Mouse (Mus musculus): ENCODE results near the gene Siae. TPM values are rescaled to one million over a fixed set of nuclear protein-coding genes. Genes with fewer than 3 reads are reported as not detected.
A peak's percentile ranks its signal among the peaks of the same experiment; 100 is the strongest.

Siae gene
- total and polyA plus RNA-seq, 3 experiments = 7.7 to 8.2 (median 7.7) TPM

- intact Hi-C loops (cut with DNase I) = no loop called here
- Histone ChIP-seq H3K27me3 (ENCODE audit: control insufficient read depth, insufficient read depth, low read length) (no peaks in the 10 kb centered on the region), H3K27ac (no peak overlapping the region), H3K4me1 (ENCODE audit: control insufficient read depth, insufficient read depth, low read length) (no peaks in the 10 kb centered on the region), H3K4me3 (no peak overlapping the region), H3K9ac (ENCODE audit: low read depth, low read length) (no peak overlapping the region), H3K79me2 (replicated peaks; ENCODE audit: control insufficient read depth, insufficient read depth, low read length) (no peaks in the 10 kb centered on the region), H3K36me3 (ENCODE audit: control insufficient read depth, insufficient read depth, low read length) (no peaks in the 10 kb centered on the region)
- DNase-seq = no peak
- TF ChIP-seq EP300 (IDR thresholded peaks at IDR 0.05; ENCODE audit: insufficient read depth, low read depth, low read length) = no peak
- no peak for TF ChIP-seq CTCF (IDR thresholded peaks at IDR 0.05)
- TF ChIP-seq POLR2A (IDR thresholded peaks at IDR 0.05; ENCODE audit: insufficient read depth, low read depth, low read length) = no peak
- WGBS = 91% methylated on average over 3 of the region's 3 CpGs
These were observed 68.5 kb downstream of the Siae start for GRCm38 (mm10) chr9:37623981-37624380.

- 70% methylated on average over 1 of the region's 1 CpGs for WGBS
- Histone ChIP-seq H3K27ac (no peak overlapping the region), H3K9ac (ENCODE audit: low read depth, low read length) (no peak overlapping the region), H3K4me3 (no peak overlapping the region), H3K27me3 (ENCODE audit: control insufficient read depth, insufficient read depth, low read length) (no peaks in the 10 kb centered on the region), H3K36me3 (ENCODE audit: control insufficient read depth, insufficient read depth, low read length) (no peaks in the 10 kb centered on the region), H3K4me1 (ENCODE audit: control insufficient read depth, insufficient read depth, low read length) (no peaks in the 10 kb centered on the region), H3K79me2 (replicated peaks; ENCODE audit: control insufficient read depth, insufficient read depth, low read length) (no peaks in the 10 kb centered on the region)
- DNase-seq = no peak
- no peak for TF ChIP-seq EP300 (IDR thresholded peaks at IDR 0.05; ENCODE audit: insufficient read depth, low read depth, low read length)
- no peak for TF ChIP-seq CTCF (IDR thresholded peaks at IDR 0.05)
- TF ChIP-seq POLR2A (IDR thresholded peaks at IDR 0.05; ENCODE audit: insufficient read depth, low read depth, low read length) = no peak
- intact Hi-C loops (cut with DNase I) = no loop called here
These were observed 69.0 kb downstream of the Siae start for GRCm38 (mm10) chr9:37624502-37624901.

- H3K27ac ChIP-seq = no peak overlapping the region
- TF ChIP-seq EP300 (IDR thresholded peaks at IDR 0.05; ENCODE audit: insufficient read depth, low read depth, low read length) = no peak
- no peak for TF ChIP-seq CTCF (IDR thresholded peaks at IDR 0.05)
- TF ChIP-seq POLR2A (IDR thresholded peaks at IDR 0.05; ENCODE audit: insufficient read depth, low read depth, low read length) = no peak
- no peak overlapping the region for H3K9ac ChIP-seq (ENCODE audit: low read depth, low read length)
- no peaks in the 10 kb centered on the region for H3K27me3 ChIP-seq (ENCODE audit: control insufficient read depth, insufficient read depth, low read length)
- H3K4me3 ChIP-seq = no peak overlapping the region
- no peaks in the 10 kb centered on the region for H3K4me1 ChIP-seq (ENCODE audit: control insufficient read depth, insufficient read depth, low read length)
- no peaks in the 10 kb centered on the region for H3K79me2 ChIP-seq (replicated peaks; ENCODE audit: control insufficient read depth, insufficient read depth, low read length)
- no peak for DNase-seq
- intact Hi-C loops (cut with DNase I) = no loop called here
- H3K36me3 ChIP-seq (ENCODE audit: control insufficient read depth, insufficient read depth, low read length) = no peaks in the 10 kb centered on the region
- WGBS = 86% methylated on average over 3 of the region's 3 CpGs
These were observed 69.6 kb downstream of the Siae start for GRCm38 (mm10) chr9:37625129-37625528.

- DNase-seq = peak; percentile 17 to 27
- no peaks in the 10 kb centered on the region for H3K4me1 ChIP-seq (ENCODE audit: control insufficient read depth, insufficient read depth, low read length)
- H3K27ac ChIP-seq = no peak overlapping the region; the same call in 1 of the 2 replicates
- H3K4me3 ChIP-seq = peak overlapping the region; percentile 22; the same call in 1 of the 2 replicates
- no peaks in the 10 kb centered on the region for H3K36me3 ChIP-seq (ENCODE audit: control insufficient read depth, insufficient read depth, low read length)
- intact Hi-C loops (cut with DNase I) = no loop called here
- H3K27me3 ChIP-seq (ENCODE audit: control insufficient read depth, insufficient read depth, low read length) = no peaks in the 10 kb centered on the region
- no peak overlapping the region for H3K9ac ChIP-seq (ENCODE audit: low read depth, low read length)
- no peaks in the 10 kb centered on the region for H3K79me2 ChIP-seq (replicated peaks; ENCODE audit: control insufficient read depth, insufficient read depth, low read length)
- no peak for TF ChIP-seq CTCF (IDR thresholded peaks at IDR 0.05)
- no peak for TF ChIP-seq POLR2A (IDR thresholded peaks at IDR 0.05; ENCODE audit: insufficient read depth, low read depth, low read length)
- no peak for TF ChIP-seq EP300 (IDR thresholded peaks at IDR 0.05; ENCODE audit: insufficient read depth, low read depth, low read length)
- 47% methylated on average over 7 of the region's 7 CpGs for WGBS
These were observed 70.1 kb downstream of the Siae start for GRCm38 (mm10) chr9:37625641-37626040.

GRCm38 (mm10) chr9:37626103-37626567 lies 70.6 kb downstream of the Siae start:
- intact Hi-C loops (cut with DNase I) = no loop called here
- no peak overlapping the region for H3K9ac ChIP-seq (ENCODE audit: low read depth, low read length)
- H3K36me3 ChIP-seq (ENCODE audit: control insufficient read depth, insufficient read depth, low read length) = no peaks in the 10 kb centered on the region
- H3K79me2 ChIP-seq (replicated peaks; ENCODE audit: control insufficient read depth, insufficient read depth, low read length) = no peaks in the 10 kb centered on the region
- TF ChIP-seq POLR2A (IDR thresholded peaks at IDR 0.05; ENCODE audit: insufficient read depth, low read depth, low read length) (no peak), CTCF (IDR thresholded peaks at IDR 0.05) (no peak), EP300 (IDR thresholded peaks at IDR 0.05; ENCODE audit: insufficient read depth, low read depth, low read length) (no peak)
- 41% methylated on average over 3 of the region's 3 CpGs for WGBS
- H3K27ac ChIP-seq = no peak overlapping the region; the same call in 1 of the 2 replicates
- peak overlapping the region; percentile 22; the same call in 1 of the 2 replicates for H3K4me3 ChIP-seq
- no peak for DNase-seq
- H3K27me3 ChIP-seq (ENCODE audit: control insufficient read depth, insufficient read depth, low read length) = no peaks in the 10 kb centered on the region
- H3K4me1 ChIP-seq (ENCODE audit: control insufficient read depth, insufficient read depth, low read length) = no peaks in the 10 kb centered on the region

GRCm38 (mm10) chr9:37627263-37627662 lies 71.8 kb downstream of the Siae start:
- intact Hi-C loops (cut with DNase I) = no loop called here
- WGBS = 100% methylated on average over 1 of the region's 1 CpGs
- no peak for DNase-seq

More at GRCm38 (mm10) chr9:37627263-37627662, 71.8 kb downstream of the Siae start:
- H3K9ac ChIP-seq (ENCODE audit: low read depth, low read length) = no peak overlapping the region
- no peaks in the 10 kb centered on the region for H3K4me1 ChIP-seq (ENCODE audit: control insufficient read depth, insufficient read depth, low read length)
- H3K36me3 ChIP-seq (ENCODE audit: control insufficient read depth, insufficient read depth, low read length) = no peaks in the 10 kb centered on the region
- no peaks in the 10 kb centered on the region for H3K79me2 ChIP-seq (replicated peaks; ENCODE audit: control insufficient read depth, insufficient read depth, low read length)
- TF ChIP-seq CTCF (IDR thresholded peaks at IDR 0.05) = no peak
- TF ChIP-seq EP300 (IDR thresholded peaks at IDR 0.05; ENCODE audit: insufficient read depth, low read depth, low read length) = no peak
- TF ChIP-seq POLR2A (IDR thresholded peaks at IDR 0.05; ENCODE audit: insufficient read depth, low read depth, low read length) = no peak
- H3K4me3 ChIP-seq = no peak overlapping the region
- no peaks in the 10 kb centered on the region for H3K27me3 ChIP-seq (ENCODE audit: control insufficient read depth, insufficient read depth, low read length)
- no peak overlapping the region for H3K27ac ChIP-seq

Data from heart, adult 2 months (tissue).